Mouse (Mus musculus) kidney, postnatal 10 days (tissue): ENCODE data around the gene Pxk.
A peak's percentile ranks its signal among the peaks of the same experiment; 100 is the strongest.

Source experiments
- DNase-seq: peaks from one replicate; pipeline ENCODE4 v3.0.0; 2021; ENCODE audit warnings: mixed read lengths

The Pxk gene

GRCm38 (mm10) chr14:8207105-8207504 lies 109.1 kb downstream of the Pxk start:
- DNase-seq, result no peak

GRCm38 (mm10) chr14:8207543-8207942 lies 109.5 kb downstream of the Pxk start:
- no peak for DNase-seq

- no peak for DNase-seq
Observed at GRCm38 (mm10) chr14:8208876-8209275, 110.9 kb downstream of the Pxk start.

GRCm38 (mm10) chr14:8209896-8210295 lies 111.9 kb downstream of the Pxk start:
- DNase-seq, result no peak

GRCm38 (mm10) chr14:8212996-8213395 lies 115.0 kb downstream of the Pxk start:
- no peak for DNase-seq

GRCm38 (mm10) chr14:8213803-8214224 lies 115.8 kb downstream of the Pxk start, which contains the start of gene Kctd6:
Gene Kctd6 (plus strand): TSS chr14:8214140.
- peak; percentile 100 for DNase-seq
